Mouse (Mus musculus): Measurements from ENCODE around the gene Cd164l2. TPM values are rescaled to one million over a fixed set of nuclear protein-coding genes. Genes with fewer than 3 reads are reported as not detected.

Gene Cd164l2
- polyA plus RNA-seq, 1 experiment from 2014 or later, result 0.17 TPM

DNA sequence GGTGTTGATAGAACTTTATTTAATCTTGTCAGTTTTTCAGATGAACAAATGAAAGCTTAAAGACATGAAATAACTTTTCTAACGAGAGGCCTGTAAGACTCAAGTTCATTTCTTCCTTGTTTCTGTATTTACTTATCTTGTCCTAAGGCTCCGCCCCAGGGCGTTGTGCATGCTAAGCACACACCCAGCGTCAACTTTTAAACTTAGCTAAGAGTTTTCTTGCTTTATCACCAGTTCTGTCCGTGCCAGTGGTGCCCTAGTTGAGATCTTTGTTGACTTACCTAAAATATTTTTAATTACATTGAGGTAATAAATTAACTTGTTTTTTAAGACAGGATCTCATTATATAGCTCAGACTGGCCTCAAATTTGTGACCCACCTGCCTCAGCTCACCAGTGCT is 33.6 kb upstream of the Cd164l2 start:
- H3K36me3 ChIP-seq (ENCODE audit: poor library complexity, severe bottlenecking), result peaks cover 24% of the 10 kb centered on the region
- no peak overlapping the region for H3K9ac ChIP-seq
- no peak for ATAC-seq
- H3K27ac ChIP-seq, result no peak overlapping the region
- no peaks in the 10 kb centered on the region for H3K27me3 ChIP-seq
- H3K4me1 ChIP-seq, result peaks cover 28% of the 10 kb centered on the region
- H3K4me3 ChIP-seq, result no peak overlapping the region
- H3K9me3 ChIP-seq (replicated peaks), result no peaks in the 10 kb centered on the region
- WGBS, result 95% methylated on average over 5 of the region's 5 CpGs
- H3K4me2 ChIP-seq, result no peak overlapping the region

DNA sequence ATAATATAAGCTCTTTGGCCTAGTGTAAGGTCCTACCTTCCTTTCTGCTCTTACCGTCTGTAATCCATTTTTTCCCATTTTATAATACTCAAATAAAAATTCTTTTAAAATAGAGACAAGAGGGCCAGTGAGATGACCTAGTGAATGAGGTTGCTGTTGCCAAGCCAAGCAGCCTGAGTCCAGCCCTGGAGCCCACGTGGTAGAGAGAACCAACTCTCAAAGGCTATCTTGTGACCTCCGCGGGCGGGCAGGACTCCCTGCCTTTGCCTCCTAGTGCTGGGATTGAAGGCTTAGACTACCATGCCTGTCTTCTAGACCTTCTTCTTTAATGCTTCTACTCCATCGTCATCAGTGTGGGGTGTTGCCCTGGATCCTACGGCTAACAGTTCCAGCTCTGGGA is 32.7 kb upstream of the Cd164l2 start:
- Histone ChIP-seq H3K9me3 (replicated peaks) (no peaks in the 10 kb centered on the region), H3K27me3 (no peaks in the 10 kb centered on the region), H3K4me1 (peaks cover 34% of the 10 kb centered on the region), H3K36me3 (ENCODE audit: poor library complexity, severe bottlenecking) (peaks cover 24% of the 10 kb centered on the region), H3K9ac (no peak overlapping the region), H3K27ac (no peak overlapping the region), H3K4me3 (no peak overlapping the region), H3K4me2 (no peak overlapping the region)
- 93% methylated on average over 7 of the region's 7 CpGs for WGBS
- ATAC-seq, result no peak

GRCm38 (mm10) chr4:133182439-133183033 is 29.4 kb upstream of the Cd164l2 start:
- Histone ChIP-seq H3K36me3 (ENCODE audit: poor library complexity, severe bottlenecking) (peaks cover 43% of the 10 kb centered on the region), H3K27ac (no peak overlapping the region), H3K9ac (no peak overlapping the region), H3K4me1 (peaks cover 21% of the 10 kb centered on the region), H3K4me3 (no peak overlapping the region), H3K27me3 (no peaks in the 10 kb centered on the region), H3K9me3 (replicated peaks) (no peaks in the 10 kb centered on the region), H3K4me2 (no peak overlapping the region)
- no peak for ATAC-seq
- WGBS, result 89% methylated on average over 8 of the region's 8 CpGs

DNA sequence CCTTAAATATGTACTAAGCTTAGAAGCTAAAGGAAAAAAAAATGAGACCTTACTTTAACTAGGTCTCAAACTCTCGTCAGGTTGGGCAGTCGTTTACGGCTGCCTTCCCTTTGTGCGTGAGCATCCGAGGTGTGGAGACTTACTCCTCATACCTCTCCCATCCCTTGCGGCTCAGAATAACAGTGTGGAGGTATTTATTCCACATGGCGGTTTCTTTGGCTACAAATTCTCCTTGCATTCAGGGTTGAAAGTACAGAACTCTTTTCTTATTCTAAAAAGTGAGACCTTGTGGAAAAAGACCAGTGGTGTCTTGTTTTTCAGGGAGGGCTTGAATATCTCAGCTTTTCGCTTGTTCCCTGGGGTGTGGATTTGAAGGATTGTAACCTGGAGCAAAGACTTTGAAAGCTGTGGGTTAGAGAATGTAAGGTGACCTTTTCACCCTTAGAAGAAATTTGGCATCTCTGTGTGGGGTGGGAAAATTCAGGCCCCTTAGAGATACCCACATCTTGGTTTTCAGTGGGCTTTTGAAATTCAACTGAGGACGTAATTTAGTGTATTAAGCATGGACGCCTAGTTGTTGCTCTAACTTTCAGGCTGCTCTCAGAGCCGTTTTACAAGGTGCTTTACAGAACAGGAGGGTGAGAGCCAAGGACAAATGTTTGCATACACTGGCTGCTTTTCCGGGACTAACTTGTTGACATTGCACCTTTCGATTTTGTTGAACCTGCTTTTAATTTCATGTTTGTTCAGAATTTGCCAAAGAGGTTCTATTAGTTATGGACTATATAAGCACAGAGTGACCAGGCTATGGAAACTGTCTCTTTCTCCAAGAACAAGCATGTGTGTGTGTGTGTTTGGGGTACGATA is 27.7 kb upstream of the Cd164l2 start:
- H3K27ac ChIP-seq, result 0 out of 2 replicates have a peak overlapping the region, but pooled peaks have one; percentile 73
- no peak for ATAC-seq

GRCm38 (mm10) chr4:133184898-133185665 is 26.8 kb upstream of the Cd164l2 start:
- H3K4me1 ChIP-seq, result peaks cover 17% of the 10 kb centered on the region
- no peak for ATAC-seq
- no peak overlapping the region for H3K4me2 ChIP-seq
- no peaks in the 10 kb centered on the region for H3K27me3 ChIP-seq
- H3K4me3 ChIP-seq, result no peak overlapping the region
- peak overlapping the region; percentile 10; the same call in 1 of the 2 replicates for H3K9ac ChIP-seq
- H3K27ac ChIP-seq, result peak overlapping the region; percentile 73
- WGBS, result 48% methylated on average over 15 of the region's 15 CpGs
- H3K36me3 ChIP-seq (ENCODE audit: poor library complexity, severe bottlenecking), result peaks cover 49% of the 10 kb centered on the region
- no peaks in the 10 kb centered on the region for H3K9me3 ChIP-seq (replicated peaks)

More for the DNA sequence above, 27.7 kb upstream of the Cd164l2 start:
- H3K27me3 ChIP-seq, result no peaks in the 10 kb centered on the region
- H3K4me3 ChIP-seq, result no peak overlapping the region
- peaks cover 17% of the 10 kb centered on the region for H3K4me1 ChIP-seq
- H3K4me2 ChIP-seq, result no peak overlapping the region
- H3K36me3 ChIP-seq (ENCODE audit: poor library complexity, severe bottlenecking), result peaks cover 48% of the 10 kb centered on the region
- no peaks in the 10 kb centered on the region for H3K9me3 ChIP-seq (replicated peaks)
- WGBS, result 53% methylated on average over 14 of the region's 14 CpGs
- no peak overlapping the region for H3K9ac ChIP-seq

GRCm38 (mm10) chr4:133185893-133186292 is 26.0 kb upstream of the Cd164l2 start:
- Histone ChIP-seq H3K9me3 (replicated peaks) (no peaks in the 10 kb centered on the region), H3K27ac (no peak overlapping the region)
- WGBS, result 87% methylated on average over 8 of the region's 8 CpGs

GRCm38 (mm10) chr4:133186856-133187255 is 25.1 kb upstream of the Cd164l2 start:
- Histone ChIP-seq H3K4me1 (peaks cover 17% of the 10 kb centered on the region), H3K27ac (no peak overlapping the region), H3K36me3 (ENCODE audit: poor library complexity, severe bottlenecking) (peaks cover 66% of the 10 kb centered on the region), H3K27me3 (no peaks in the 10 kb centered on the region), H3K9me3 (replicated peaks) (no peaks in the 10 kb centered on the region), H3K9ac (no peak overlapping the region), H3K4me2 (no peak overlapping the region), H3K4me3 (no peak overlapping the region)
- no peak for ATAC-seq
- 97% methylated on average over 5 of the region's 5 CpGs for WGBS

More at GRCm38 (mm10) chr4:133185893-133186292, 26.0 kb upstream of the Cd164l2 start:
- no peak overlapping the region for H3K9ac ChIP-seq
- no peaks in the 10 kb centered on the region for H3K27me3 ChIP-seq
- peaks cover 17% of the 10 kb centered on the region for H3K4me1 ChIP-seq
- H3K36me3 ChIP-seq (ENCODE audit: poor library complexity, severe bottlenecking), result peaks cover 57% of the 10 kb centered on the region
- H3K4me3 ChIP-seq, result no peak overlapping the region
- H3K4me2 ChIP-seq, result no peak overlapping the region
- no peak for ATAC-seq

- Histone ChIP-seq H3K9ac (no peak overlapping the region), H3K4me3 (no peak overlapping the region), H3K27me3 (no peaks in the 10 kb centered on the region), H3K4me1 (peaks cover 11% of the 10 kb centered on the region), H3K27ac (no peak overlapping the region), H3K4me2 (no peak overlapping the region), H3K9me3 (replicated peaks) (no peaks in the 10 kb centered on the region), H3K36me3 (ENCODE audit: poor library complexity, severe bottlenecking) (peaks cover 88% of the 10 kb centered on the region)
- no peak for ATAC-seq
- 72% methylated on average over 10 of the region's 10 CpGs for WGBS
Measured at GRCm38 (mm10) chr4:133189396-133189795, 22.5 kb upstream of the Cd164l2 start.

- no peak overlapping the region for H3K4me3 ChIP-seq
- H3K36me3 ChIP-seq (ENCODE audit: poor library complexity, severe bottlenecking), result peaks cover 72% of the 10 kb centered on the region
- no peaks in the 10 kb centered on the region for H3K27me3 ChIP-seq
- WGBS, result 83% methylated on average over 11 of the region's 11 CpGs
- H3K4me2 ChIP-seq, result no peak overlapping the region
- H3K27ac ChIP-seq, result no peak overlapping the region
- no peak for ATAC-seq
- peaks cover 36% of the 10 kb centered on the region for H3K4me1 ChIP-seq
- H3K9me3 ChIP-seq (replicated peaks), result no peaks in the 10 kb centered on the region
- H3K9ac ChIP-seq, result no peak overlapping the region
Measured at GRCm38 (mm10) chr4:133194482-133194881, 17.4 kb upstream of the Cd164l2 start.

GRCm38 (mm10) chr4:133195014-133195413 is 16.9 kb upstream of the Cd164l2 start:
- no peak overlapping the region for H3K9ac ChIP-seq
- 69% methylated on average over 4 of the region's 4 CpGs for WGBS
- H3K36me3 ChIP-seq (ENCODE audit: poor library complexity, severe bottlenecking), result peaks cover 66% of the 10 kb centered on the region
- no peaks in the 10 kb centered on the region for H3K9me3 ChIP-seq (replicated peaks)
- peaks cover 40% of the 10 kb centered on the region for H3K4me1 ChIP-seq
- ATAC-seq, result no peak
- H3K4me3 ChIP-seq, result no peak overlapping the region
- no peaks in the 10 kb centered on the region for H3K27me3 ChIP-seq
- H3K27ac ChIP-seq, result no peak overlapping the region
- no peak overlapping the region for H3K4me2 ChIP-seq

GRCm38 (mm10) chr4:133196136-133196535 is 15.8 kb upstream of the Cd164l2 start:
- Histone ChIP-seq H3K4me3 (no peak overlapping the region), H3K27me3 (no peaks in the 10 kb centered on the region), H3K4me2 (no peak overlapping the region), H3K9ac (peak overlapping the region; percentile 34; the same call in 1 of the 2 replicates), H3K9me3 (replicated peaks) (no peaks in the 10 kb centered on the region), H3K36me3 (ENCODE audit: poor library complexity, severe bottlenecking) (peaks cover 55% of the 10 kb centered on the region), H3K27ac (peak overlapping the region; percentile 85), H3K4me1 (peaks cover 52% of the 10 kb centered on the region)
- no peak for ATAC-seq
- 92% methylated on average over 2 of the region's 2 CpGs for WGBS

DNA sequence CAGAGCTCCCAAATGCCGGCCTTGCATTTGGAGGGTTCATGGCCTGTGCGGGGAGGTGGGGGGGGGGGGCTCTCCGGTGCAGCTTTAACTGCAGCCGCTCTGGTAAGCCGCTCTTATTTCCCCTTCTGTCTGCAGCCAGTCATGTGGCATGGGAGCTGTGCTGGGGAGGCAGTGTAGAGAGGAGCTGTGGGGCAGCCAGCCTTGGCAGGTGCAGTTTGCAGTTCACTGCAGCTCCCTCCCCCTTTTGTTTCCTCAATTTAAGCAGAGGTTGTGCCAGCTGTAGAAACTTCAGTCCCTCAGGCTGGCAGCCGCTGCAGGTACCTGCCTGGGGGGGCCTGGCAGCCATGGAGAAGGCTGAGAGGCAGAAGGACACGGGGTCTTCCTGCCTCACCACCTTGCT is 15.1 kb upstream of the Cd164l2 start:
- peak overlapping the region; percentile 39 for H3K9ac ChIP-seq
- no peak overlapping the region for H3K4me3 ChIP-seq
- H3K27ac ChIP-seq, result peak overlapping the region; percentile 85
- 11% methylated on average over 7 of the region's 7 CpGs for WGBS
- ATAC-seq, result peak; percentile 50
- H3K27me3 ChIP-seq, result no peaks in the 10 kb centered on the region
- peaks cover 48% of the 10 kb centered on the region for H3K36me3 ChIP-seq (ENCODE audit: poor library complexity, severe bottlenecking)
- H3K4me1 ChIP-seq, result peaks cover 55% of the 10 kb centered on the region
- H3K9me3 ChIP-seq (replicated peaks), result no peaks in the 10 kb centered on the region
- H3K4me2 ChIP-seq, result no peak overlapping the region
